Mouse (Mus musculus): ENCODE measurements at regions not wholly inside any gene's neighbourhood (a gene's known extent, or its start where the extent isn't known, plus 50 kb on each side); places are given as distances from the start of the nearest gene placed in this dataset.

GRCm38 (mm10) chr3:56302346-56303185 lies 119.1 kb upstream of the Nbea start:
- DNase-seq = no peak

- peak; percentile 37 to 40 for DNase-seq
These were observed 117.3 kb upstream of the Nbea start for GRCm38 (mm10) chr3:56300769-56301168.

- no peak for DNase-seq
These were observed 112.1 kb upstream of the Nbea start for GRCm38 (mm10) chr3:56295578-56295977.

GRCm38 (mm10) chr3:56281507-56281906 lies 98.0 kb upstream of the Nbea start:
- no peak for DNase-seq

- DNase-seq = no peak
These were observed 96.9 kb upstream of the Nbea start for GRCm38 (mm10) chr3:56280330-56280957.

GRCm38 (mm10) chr3:56272587-56272986 lies 89.1 kb upstream of the Nbea start:
- DNase-seq = no peak

- no peak for DNase-seq
These were observed 86.8 kb upstream of the Nbea start for GRCm38 (mm10) chr3:56270241-56270830.

GRCm38 (mm10) chr3:56261800-56262561 lies 78.5 kb upstream of the Nbea start:
- DNase-seq = no peak

- no peak for DNase-seq
These were observed 72.8 kb upstream of the Nbea start for GRCm38 (mm10) chr3:56256271-56256670.

- no peak for DNase-seq
These were observed 60.9 kb upstream of the Nbea start for GRCm38 (mm10) chr3:56244370-56244769.

GRCm38 (mm10) chr3:56238228-56238627 lies 54.7 kb upstream of the Nbea start:
- DNase-seq = no peak

- DNase-seq = no peak
These were observed 52.7 kb upstream of the Nbea start for GRCm38 (mm10) chr3:56236163-56236562.
